Mouse (Mus musculus) 3T3-L1 (cell line): ENCODE data around the gene Kndc1.

Experiments
- DNase-seq: peaks from one replicate; pipeline ENCODE4 v3.0.0-alpha.2; 2015; ENCODE audit warnings: low read depth, low spot score

The Kndc1 gene

GRCm38 (mm10) chr7:139984505-139984904 is 90.0 kb downstream of the Kndc1 start:
- DNase-seq = no peak

- DNase-seq = no peak
These were observed 93.8 kb downstream of the Kndc1 start for GRCm38 (mm10) chr7:139988272-139988671.

- peak; percentile 32 for DNase-seq
These were observed 96.4 kb downstream of the Kndc1 start for GRCm38 (mm10) chr7:139990864-139991394.
